Mouse (Mus musculus): ENCODE data around the gene Ifit3.

GRCm38 (mm10) chr19:34562556-34562955, 20.8 kb upstream of the Ifit3 start:
- TF ChIP-seq CTCF (conservative IDR thresholded peaks at IDR 0.05; ENCODE audit: low read length) (no peak), NANOG (IDR thresholded peaks at IDR 0.05; ENCODE audit: borderline replicate concordance, low read length) (no peak), POU5F1 (IDR thresholded peaks at IDR 0.05; ENCODE audit: borderline replicate concordance, low read length) (no peak)
